Mouse (Mus musculus): Measurements from ENCODE around the gene En1. TPM values are rescaled to one million over a fixed set of nuclear protein-coding genes. Genes with fewer than 3 reads are reported as not detected.

The En1 gene
- under 1 TPM in 1 of 2 experiments, not detected in 1; 0.21 TPM for total RNA-seq (2021)
- long read RNA-seq, experiment 1: 0 reads
- long read RNA-seq, experiment 2: 0 reads

DNA sequence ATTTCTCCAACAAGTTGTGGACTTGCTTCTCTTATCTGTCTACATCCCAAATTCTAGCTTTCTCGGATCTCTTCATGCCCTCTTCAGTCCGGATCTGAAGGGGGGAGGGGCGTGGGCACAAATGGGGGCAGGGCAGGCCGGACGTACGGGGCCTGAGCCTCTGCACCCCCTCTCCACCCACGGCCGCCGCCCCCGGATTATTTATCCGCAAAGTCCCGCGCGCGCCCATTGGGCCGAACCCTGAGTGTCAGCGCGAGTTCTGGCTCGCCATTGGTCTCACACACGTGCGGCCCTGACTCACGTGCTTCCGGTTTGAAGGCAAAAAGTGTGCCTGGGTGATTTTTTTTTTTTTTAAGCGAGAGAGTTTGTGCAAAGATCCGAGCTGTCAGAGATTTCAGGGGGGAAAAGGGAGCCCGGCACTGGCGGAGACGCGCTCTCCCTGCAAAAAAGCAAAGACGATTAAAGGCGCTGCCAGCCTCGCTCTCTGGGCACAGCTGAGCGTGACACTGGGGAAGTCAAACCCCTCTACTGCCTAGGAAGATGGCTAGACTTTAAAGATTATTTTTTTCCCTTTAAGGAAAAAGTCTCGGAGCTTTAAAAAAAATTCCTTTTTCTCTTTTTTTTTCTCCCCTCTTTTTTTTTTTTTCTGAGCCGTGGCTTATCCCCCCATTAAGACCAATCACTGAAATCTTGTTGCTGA lies at the start of gene En1:
TSS of gene En1 (plus strand) at position 388 of the 700 bp plus-strand sequence.
- no peak for DNase-seq (ENCODE audit: low spot score in 2 of 2)

DNA sequence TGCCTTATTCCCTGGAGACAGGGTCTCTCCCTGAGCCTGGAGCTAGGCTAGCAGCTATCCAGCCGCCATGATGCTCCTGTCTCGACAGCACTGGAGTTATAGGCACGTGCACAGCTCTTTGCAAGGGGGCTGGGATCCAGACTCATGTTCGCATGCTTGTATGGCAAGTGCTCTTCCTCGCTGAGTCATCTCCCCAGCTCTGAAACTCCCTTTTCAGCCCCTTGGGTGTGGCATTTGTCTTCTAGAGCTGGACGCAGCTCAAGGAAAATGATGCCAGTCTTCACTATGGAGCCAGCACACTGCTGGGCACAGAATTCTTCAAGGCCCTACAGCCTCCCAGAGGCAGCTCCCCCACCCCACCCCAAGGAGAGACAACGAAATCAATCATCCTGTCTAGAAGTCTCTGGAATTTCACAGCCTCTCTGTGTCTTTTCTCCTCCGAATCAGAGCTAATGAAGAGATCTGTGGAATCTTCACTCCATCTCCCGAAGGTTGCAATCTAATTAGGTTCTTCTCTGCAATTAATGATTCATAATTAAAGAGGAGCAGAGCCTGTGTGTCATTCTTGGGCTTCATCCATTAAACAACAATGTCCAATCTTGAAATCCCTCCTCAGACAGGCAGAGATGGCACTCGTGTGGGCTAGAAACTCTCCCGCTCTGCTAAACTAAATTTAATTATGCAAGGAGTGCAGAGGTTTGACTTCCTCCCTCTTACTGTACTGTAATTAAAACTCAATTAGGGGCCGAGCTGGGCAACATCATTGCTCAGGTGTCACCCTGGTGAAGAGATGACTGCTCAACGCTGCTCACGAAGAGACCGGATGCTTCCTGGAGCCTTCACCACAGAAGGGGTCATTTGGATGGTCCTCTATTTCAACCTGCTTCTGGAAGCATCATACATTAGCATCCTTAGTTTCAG lies 45.0 kb upstream of the En1 start:
- no peak for DNase-seq (ENCODE audit: low spot score in 2 of 2)

DNA sequence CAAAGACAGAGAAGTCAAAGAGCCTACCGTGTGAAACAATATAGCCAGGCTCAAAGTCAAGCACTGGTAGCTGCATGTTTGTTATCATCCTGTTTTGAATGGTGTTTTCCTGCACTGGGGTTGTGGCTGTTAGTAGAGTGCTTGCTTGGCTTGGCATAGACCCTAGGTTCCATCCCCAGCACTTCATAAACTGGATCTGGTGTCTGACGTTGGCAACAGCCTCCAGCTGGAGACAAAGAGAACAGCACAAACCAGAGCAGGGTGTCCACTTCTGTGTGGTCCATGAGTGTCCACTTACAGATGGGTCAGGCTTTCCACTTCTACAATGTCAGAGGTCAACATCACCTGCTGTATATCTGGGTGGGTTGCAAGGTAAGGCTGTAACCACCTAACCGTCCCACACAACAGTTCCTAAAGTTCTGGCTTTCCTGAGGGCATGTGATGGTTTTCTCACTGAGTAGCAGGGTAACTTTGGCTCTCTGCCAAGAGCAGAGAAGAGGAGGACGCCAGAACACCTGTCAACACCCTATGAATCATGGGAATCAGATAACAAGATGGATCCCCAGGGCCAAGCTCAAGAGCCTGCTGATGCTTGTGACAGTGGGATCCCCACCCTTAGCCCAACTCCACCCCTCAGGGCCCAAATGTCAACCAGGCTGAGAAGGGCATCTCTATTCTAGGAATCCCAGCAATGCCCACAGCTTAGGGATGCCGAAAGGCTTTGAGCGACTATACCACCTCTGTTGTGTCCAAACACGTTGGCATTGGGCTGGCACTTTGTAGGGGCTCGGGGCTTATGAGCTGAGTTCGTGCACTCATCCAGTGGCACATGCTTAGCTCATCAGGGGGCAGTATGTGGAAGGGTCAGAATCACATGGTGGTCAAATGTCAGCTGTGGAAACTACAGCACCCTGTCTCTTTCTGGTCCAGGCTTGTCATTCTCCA lies 43.6 kb upstream of the En1 start:
- no peak for DNase-seq (ENCODE audit: low spot score in 2 of 2)

DNA sequence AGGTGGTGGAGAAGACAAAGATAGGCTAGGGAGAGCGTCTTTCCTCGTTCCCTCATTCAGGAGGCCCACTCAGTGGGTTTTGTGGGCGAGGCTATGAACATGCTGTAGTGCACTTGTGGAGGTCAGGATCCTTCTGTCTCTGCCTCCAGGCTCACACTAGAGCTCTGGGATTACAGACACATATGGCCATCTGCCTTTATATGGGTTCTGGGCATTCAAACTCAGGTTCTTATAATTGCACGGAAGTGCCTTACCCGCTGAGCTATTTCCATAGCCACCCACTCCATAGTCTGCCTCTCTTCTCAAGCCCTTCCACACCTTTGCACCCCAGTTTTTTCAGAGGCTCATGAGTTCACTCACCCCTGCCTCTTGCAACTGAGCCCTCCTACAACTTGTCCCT lies 42.3 kb upstream of the En1 start:
- no peak for DNase-seq (ENCODE audit: low spot score in 2 of 2)

DNA sequence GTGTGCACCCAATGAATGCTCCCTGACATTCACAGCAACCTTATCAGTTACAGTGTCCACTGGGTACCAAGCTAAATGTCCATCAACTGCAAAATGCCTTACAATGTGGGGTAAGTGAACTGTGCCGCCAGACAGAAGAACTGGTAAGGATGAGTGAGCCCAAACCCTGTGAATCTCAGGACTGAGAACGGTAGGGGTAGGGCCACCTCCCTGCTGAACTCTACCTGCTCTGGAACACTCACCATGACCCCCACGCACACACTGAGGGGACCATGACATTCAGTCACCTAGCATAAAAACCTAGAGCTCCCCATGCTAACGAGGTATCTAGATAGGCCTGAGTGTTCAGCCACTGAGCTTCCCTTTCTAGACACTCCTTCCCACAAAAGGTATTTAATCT lies 20.9 kb upstream of the En1 start:
- DNase-seq (ENCODE audit: low spot score in 2 of 2): no peak

DNA sequence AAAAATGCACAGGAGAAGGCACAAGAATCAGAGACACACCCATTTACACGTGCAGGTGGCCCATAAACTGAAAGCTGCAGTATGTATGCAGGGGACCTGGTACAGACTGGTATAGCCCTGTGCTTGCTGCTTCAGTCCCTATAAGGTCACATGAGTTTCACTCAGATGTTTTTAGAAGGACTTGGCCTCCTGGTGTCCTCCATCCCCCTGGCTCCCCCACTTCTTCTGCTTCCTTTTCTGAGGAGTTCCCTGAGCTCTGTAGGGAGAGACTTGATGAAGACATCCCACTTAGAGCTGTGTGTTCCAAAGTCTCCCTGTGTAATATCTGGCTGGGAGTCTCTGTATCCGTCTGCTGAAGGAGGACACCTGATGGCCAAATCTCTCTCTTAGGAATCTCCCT lies 16.7 kb upstream of the En1 start:
- no peak for DNase-seq (ENCODE audit: low spot score in 2 of 2)

DNA sequence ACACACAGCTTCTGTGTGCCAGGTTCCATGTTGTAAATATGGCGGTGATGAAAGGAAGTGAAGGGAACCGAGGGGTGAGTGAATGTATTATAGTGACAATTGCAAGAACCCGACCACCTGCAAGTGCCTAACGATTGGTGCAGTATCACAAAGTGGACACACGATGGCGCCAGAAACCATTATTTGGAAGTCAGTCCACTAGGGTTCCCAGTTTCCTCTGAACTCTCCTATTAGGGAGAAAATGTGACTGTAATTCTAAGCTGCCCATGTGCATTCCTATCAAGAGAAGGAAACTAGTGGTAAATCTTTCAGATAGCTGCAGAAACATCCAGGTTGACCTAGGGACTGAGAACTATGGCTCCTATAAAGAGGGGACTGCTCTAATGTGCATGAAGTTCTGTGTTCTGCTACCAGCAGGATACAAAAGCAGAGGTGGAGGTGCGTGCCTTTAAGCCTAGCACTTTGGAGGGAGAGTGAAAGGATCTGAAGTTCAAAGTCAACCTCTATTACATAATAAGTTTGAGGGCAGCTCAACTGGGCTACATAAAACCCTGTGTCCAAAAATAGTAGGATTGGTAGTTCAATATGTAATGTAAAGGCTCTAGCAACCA lies 15.6 kb upstream of the En1 start:
- DNase-seq (ENCODE audit: low spot score in 2 of 2): peak; percentile 67 to 86

DNA sequence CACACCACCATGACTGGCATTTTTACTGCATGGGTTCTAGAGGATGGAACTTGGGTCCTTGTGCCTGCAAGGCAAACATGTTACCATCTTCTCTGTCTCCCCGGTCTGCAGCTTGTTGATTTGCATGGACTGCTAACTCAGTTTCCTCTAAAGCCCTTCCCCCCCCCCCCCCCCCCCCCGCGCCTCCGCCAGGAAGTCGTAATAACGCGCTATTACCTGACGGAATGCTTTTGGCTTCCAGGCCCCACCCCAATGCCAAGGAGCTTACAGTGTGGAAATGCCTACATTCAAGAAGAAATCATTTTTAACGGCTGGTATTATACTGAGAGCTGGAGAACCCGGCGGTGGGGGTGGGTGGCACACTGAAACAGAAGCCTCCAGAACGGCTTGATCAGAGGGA lies 14.8 kb upstream of the En1 start:
- peak in 1 of 2 experiments; percentile 11 for DNase-seq (ENCODE audit: low spot score in 2 of 2)

DNA sequence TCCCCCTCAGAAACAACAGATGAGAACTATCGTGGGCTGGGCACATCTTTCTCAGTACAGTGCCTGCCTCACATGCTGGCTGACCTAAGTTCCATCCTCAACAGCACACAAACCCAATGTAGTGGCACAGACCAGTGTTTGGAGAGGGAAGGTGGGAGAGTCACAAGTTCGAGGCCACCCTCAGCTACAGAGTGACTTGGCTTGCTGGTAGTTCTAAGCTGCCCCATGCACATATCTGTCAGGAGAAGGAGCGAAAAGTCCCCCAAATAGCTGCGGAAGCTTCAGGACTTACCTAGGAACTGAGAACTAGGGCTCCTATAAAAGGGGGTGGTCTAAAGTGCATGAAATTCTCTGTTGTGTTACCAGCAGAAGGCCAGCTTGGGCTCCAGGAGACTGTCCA lies 14.3 kb upstream of the En1 start:
- DNase-seq (ENCODE audit: low spot score in 2 of 2): no peak

DNA sequence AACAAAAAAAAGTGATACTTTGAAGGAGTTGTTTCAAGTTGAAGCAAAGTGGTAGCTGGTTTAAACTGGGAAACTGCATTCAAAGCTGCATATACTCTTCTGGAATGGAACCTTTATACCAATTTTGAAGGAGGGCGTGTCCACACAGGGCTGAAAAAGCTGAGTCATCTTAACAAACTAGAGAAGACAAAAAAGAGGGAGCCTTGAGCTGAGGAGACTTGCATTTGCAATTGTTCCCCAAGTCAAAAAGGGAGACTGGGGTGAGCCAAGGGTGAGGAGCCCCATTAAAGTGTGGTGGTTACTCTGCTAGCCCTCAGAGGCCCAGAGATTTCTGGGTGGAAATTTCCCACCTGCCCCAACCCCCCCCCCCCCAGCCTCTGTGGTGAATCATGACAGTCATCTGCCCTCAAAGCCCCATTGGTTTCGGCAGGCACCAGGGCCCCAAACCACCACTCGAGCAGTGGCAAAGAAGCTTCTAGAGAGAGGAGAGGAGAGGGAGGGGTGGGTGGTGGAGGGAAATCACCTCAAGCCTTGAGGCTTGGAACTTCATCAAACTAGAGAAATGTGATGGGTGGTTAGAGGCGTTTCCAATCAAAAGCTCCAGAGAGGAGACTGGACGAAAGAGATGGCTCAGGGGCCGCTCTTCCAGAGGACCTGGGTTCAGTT lies 13.7 kb upstream of the En1 start:
- DNase-seq (ENCODE audit: low spot score in 2 of 2): no peak

DNA sequence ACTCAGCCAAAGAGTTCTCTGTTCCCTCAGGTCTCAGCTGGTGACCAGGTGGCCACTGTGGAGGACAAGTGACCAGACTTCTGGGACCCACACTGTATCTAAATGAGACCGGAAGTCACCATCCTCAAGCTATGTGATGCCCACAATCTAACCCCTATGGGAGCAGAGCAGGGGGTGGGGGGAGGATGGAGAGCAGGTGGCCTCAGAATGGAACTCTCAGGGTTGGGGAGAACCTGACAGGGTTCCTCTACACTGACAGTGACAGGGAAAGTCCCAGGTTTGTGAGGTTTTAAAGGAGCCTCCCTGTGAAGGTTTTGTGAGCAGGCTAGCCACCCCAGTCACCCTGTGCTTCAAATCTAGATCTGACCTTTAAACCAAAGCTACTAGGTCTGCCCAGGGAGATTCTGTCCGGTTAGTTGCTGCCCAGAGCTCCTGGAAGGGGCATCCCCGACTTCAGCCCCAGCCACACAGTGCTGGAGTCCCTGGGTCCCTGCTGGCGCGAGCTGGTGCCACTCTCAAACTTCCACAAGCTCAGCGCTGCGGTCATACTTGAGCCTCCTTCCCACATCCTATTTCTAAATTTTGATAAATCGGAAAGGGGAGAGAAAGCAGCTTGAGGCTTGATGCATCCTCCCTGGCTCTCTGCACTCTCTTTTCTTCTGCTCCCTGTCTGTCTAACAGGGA lies 8.8 kb upstream of the En1 start:
- no peak for DNase-seq (ENCODE audit: low spot score in 2 of 2)

DNA sequence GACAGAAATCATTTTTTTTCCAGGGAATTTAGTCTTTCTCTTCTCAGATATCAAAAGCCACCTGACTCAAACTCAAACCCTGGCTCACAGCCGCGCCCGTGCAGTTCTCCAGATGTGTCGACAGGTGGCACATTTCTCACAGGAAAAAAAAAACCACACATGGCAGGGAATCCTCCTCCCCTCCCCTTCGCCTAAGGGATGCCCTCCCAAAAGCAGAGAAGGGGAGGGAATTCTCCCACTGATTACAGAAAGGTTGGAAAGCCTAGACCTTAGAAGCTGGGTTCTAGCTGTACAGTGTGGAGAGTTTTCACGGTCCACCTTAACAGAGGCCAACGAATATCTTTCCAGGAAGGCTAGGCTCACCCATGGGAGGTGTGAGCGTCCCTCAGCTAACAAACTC lies 7.6 kb upstream of the En1 start:
- DNase-seq (ENCODE audit: low spot score in 2 of 2): no peak

DNA sequence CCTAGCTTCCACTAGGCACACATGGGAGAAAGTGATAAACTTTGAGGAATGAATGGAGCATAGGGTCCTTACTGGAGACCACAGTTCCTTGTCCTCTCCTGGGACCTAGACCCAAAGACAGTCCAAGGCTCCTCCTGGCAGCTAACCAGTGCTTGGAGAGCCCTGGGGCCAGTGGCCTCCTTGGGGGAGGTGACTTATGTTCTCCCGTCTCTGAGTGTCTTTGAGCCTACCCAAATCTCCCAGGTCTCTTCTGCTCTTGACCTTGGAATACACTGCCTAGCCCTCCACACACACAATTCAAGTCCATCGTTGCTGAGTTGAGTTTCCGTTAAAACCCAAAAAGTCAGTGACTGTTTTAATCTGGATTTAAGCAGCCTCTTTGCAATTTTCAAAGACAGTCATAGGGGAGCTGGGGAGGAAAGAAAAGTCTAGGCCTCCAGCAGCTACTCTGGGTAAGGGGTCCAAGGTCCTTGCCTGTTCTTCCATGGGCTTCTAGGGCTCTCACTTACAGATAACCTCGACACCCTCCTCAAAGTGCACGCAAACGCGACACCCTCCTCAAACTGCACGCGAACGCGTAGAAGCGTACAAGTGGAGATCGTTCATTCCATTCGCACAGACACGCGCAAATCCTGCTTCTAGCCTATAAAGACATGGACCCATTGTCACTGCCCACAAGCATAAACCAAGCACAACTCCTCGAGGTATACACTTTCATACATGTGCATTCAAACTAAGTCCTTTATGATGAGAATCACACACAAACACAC lies 6.6 kb upstream of the En1 start:
- DNase-seq (ENCODE audit: low spot score in 2 of 2): no peak

DNA sequence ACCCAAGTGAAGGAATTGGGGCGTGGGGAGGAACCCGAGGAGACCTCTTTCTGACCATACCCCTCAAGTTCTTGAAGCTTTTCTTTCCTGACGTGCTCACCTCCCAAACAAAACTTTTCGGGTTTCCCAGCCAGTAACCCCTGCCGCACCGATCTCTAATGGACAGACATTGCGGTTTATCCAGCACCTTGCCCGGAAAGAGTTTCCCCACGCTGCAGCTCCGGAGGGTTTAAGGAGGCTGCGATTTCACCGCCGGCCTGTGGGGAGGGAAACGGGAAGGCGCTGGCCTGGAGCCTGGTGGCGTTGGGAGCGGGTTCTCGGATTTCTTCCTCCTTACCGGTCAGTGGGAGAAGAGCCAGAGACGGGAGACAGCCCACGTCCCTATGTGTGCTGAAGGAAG lies 5.9 kb upstream of the En1 start:
- DNase-seq (ENCODE audit: low spot score in 2 of 2): no peak

DNA sequence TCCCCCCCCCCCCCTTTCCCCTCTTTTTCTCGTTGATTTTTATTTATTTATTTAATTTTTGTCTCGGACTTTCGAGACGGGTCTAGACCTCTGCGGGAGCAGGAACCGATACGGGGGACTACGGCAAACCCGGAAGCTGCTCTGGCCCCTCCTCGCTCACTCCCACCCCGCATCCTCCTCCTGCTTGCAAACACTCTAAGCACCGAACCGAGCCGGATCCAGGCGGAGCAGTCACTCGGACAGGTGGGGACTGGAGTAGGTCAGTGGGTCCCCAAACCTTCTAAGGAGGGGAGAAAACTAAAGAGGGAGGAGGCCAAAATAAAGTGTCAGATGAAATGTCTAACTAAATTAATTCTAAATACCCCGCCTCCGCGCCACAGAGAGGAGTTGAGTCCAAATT lies 5.4 kb upstream of the En1 start:
- DNase-seq (ENCODE audit: low spot score in 2 of 2): no peak

DNA sequence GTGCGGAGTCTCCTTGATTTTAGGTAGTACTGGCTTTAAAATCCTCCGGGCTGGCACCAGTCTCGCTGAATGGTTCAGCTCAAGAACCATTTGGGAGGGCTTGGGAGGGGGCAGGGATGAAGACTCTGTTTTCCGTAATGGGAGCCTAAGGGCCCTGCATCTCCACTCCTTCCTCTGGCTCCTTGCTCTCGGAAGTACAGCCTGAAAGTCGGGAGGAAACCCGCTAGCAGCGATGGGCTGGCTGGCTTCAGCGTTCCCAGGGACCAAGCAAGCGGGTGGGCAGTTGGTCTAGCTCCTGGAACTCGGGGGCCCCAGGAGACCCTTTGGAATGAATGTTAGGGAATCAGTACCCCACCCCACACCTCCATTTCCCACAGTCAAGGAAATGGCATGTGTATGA lies 4.9 kb upstream of the En1 start:
- no peak for DNase-seq (ENCODE audit: low spot score in 2 of 2)

DNA sequence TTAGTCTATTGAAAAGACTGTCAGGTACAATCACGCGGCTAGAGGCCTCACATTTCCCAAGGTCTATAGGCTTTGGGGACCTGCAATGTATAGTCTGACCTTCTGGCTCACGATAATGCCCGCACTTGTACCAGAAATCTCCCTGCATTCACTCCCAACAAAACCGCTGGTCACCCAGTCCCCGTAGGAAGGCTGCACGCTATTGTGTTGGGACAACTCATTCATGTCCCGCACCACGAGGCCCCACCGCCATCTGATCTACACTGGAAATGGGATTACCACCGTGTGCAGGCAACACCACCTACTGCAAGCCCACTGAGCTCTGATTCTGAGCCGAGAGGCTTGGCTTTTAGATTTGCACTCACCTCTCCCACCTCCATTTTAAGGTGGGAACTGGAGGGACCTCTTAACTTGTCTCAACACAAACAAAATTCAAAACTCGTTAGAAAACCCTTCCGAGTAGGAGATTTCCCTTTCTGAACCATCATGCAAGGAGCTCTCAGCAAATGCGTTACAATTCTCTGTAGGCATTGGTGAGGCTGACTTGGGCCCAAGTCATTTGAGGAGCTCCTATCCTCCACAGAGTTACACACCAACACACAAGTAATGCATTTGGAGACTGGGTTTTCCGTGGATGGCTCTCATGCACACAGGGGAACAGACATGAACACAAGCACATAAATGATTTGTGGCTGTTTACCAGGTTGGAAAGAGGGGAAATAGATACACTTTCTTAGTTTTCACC lies 3.9 kb upstream of the En1 start:
- DNase-seq (ENCODE audit: low spot score in 2 of 2): no peak

Measured in layer of hippocampus, postnatal 14 days (tissue).